Mouse (Mus musculus): ENCODE measurements around the gene Rbms3. TPM values are rescaled to one million over a fixed set of nuclear protein-coding genes. Genes with fewer than 3 reads are reported as not detected.

Gene Rbms3
- polyA plus RNA-seq, 1 experiment, result 1.6 TPM

GRCm38 (mm10) chr9:117313642-117314041, 316.1 kb downstream of the Rbms3 start:
- 87% methylated on average over 11 of the region's 11 CpGs for WGBS

GRCm38 (mm10) chr9:117309809-117310208, 319.9 kb downstream of the Rbms3 start:
- H3K4me1 ChIP-seq (ENCODE audit: control insufficient read depth, insufficient read depth, low read length), result no peaks in the 10 kb centered on the region
- no peak overlapping the region for H3K4me3 ChIP-seq (replicated peaks; ENCODE audit: control insufficient read depth, low read depth, low read length)
- TF ChIP-seq POLR2A (IDR thresholded peaks at IDR 0.05; ENCODE audit: borderline replicate concordance, control insufficient read depth, low read depth, low read length) (no peak), CTCF (IDR thresholded peaks at IDR 0.05; ENCODE audit: control insufficient read depth, insufficient read depth, low read length) (no peak)
- H3K27ac ChIP-seq (ENCODE audit: control insufficient read depth, insufficient read depth, low read depth, low read length, poor library complexity), result no peak overlapping the region

More at GRCm38 (mm10) chr9:117313642-117314041, 316.1 kb downstream of the Rbms3 start:
- TF ChIP-seq CTCF (IDR thresholded peaks at IDR 0.05; ENCODE audit: control insufficient read depth, insufficient read depth, low read length), result no peak
- no peak for TF ChIP-seq POLR2A (IDR thresholded peaks at IDR 0.05; ENCODE audit: borderline replicate concordance, control insufficient read depth, low read depth, low read length)
- Histone ChIP-seq H3K27ac (ENCODE audit: control insufficient read depth, insufficient read depth, low read depth, low read length, poor library complexity) (no peak overlapping the region), H3K4me3 (replicated peaks; ENCODE audit: control insufficient read depth, low read depth, low read length) (no peak overlapping the region), H3K4me1 (ENCODE audit: control insufficient read depth, insufficient read depth, low read length) (no peaks in the 10 kb centered on the region)

GRCm38 (mm10) chr9:117298991-117299390, 330.7 kb downstream of the Rbms3 start:
- Histone ChIP-seq H3K4me1 (ENCODE audit: control insufficient read depth, insufficient read depth, low read length) (no peaks in the 10 kb centered on the region), H3K27ac (ENCODE audit: control insufficient read depth, insufficient read depth, low read depth, low read length, poor library complexity) (no peak overlapping the region), H3K4me3 (replicated peaks; ENCODE audit: control insufficient read depth, low read depth, low read length) (no peak overlapping the region)
- TF ChIP-seq POLR2A (IDR thresholded peaks at IDR 0.05; ENCODE audit: borderline replicate concordance, control insufficient read depth, low read depth, low read length) (no peak), CTCF (IDR thresholded peaks at IDR 0.05; ENCODE audit: control insufficient read depth, insufficient read depth, low read length) (no peak)
- WGBS, result 81% methylated on average over 7 of the region's 7 CpGs

GRCm38 (mm10) chr9:117297662-117298531, 331.8 kb downstream of the Rbms3 start:
- H3K4me3 ChIP-seq (replicated peaks; ENCODE audit: control insufficient read depth, low read depth, low read length), result no peak overlapping the region
- TF ChIP-seq CTCF (IDR thresholded peaks at IDR 0.05; ENCODE audit: control insufficient read depth, insufficient read depth, low read length) (no peak), POLR2A (IDR thresholded peaks at IDR 0.05; ENCODE audit: borderline replicate concordance, control insufficient read depth, low read depth, low read length) (no peak)
- WGBS, result 64% methylated on average over 15 of the region's 15 CpGs
- H3K27ac ChIP-seq (ENCODE audit: control insufficient read depth, insufficient read depth, low read depth, low read length, poor library complexity), result no peak overlapping the region
- no peaks in the 10 kb centered on the region for H3K4me1 ChIP-seq (ENCODE audit: control insufficient read depth, insufficient read depth, low read length)

GRCm38 (mm10) chr9:117291066-117291850, 338.5 kb downstream of the Rbms3 start:
- TF ChIP-seq CTCF (IDR thresholded peaks at IDR 0.05; ENCODE audit: control insufficient read depth, insufficient read depth, low read length), result no peak
- TF ChIP-seq POLR2A (IDR thresholded peaks at IDR 0.05; ENCODE audit: borderline replicate concordance, control insufficient read depth, low read depth, low read length), result no peak
- H3K4me3 ChIP-seq (replicated peaks; ENCODE audit: control insufficient read depth, low read depth, low read length), result no peak overlapping the region
- H3K27ac ChIP-seq (ENCODE audit: control insufficient read depth, insufficient read depth, low read depth, low read length, poor library complexity), result no peak overlapping the region
- H3K4me1 ChIP-seq (ENCODE audit: control insufficient read depth, insufficient read depth, low read length), result no peaks in the 10 kb centered on the region
- 84% methylated on average over 15 of the region's 15 CpGs for WGBS

- 75% methylated on average over 12 of the region's 12 CpGs for WGBS
- TF ChIP-seq POLR2A (IDR thresholded peaks at IDR 0.05; ENCODE audit: borderline replicate concordance, control insufficient read depth, low read depth, low read length), result no peak
- no peak for TF ChIP-seq CTCF (IDR thresholded peaks at IDR 0.05; ENCODE audit: control insufficient read depth, insufficient read depth, low read length)
Observed at GRCm38 (mm10) chr9:117274846-117275245, 354.9 kb downstream of the Rbms3 start.

GRCm38 (mm10) chr9:117259614-117260013, 370.1 kb downstream of the Rbms3 start:
- Histone ChIP-seq H3K4me3 (replicated peaks; ENCODE audit: control insufficient read depth, low read depth, low read length) (no peak overlapping the region), H3K4me1 (ENCODE audit: control insufficient read depth, insufficient read depth, low read length) (no peaks in the 10 kb centered on the region), H3K27ac (ENCODE audit: control insufficient read depth, insufficient read depth, low read depth, low read length, poor library complexity) (no peak overlapping the region)
- WGBS, result 79% methylated on average over 5 of the region's 5 CpGs
- TF ChIP-seq CTCF (IDR thresholded peaks at IDR 0.05; ENCODE audit: control insufficient read depth, insufficient read depth, low read length), result no peak
- no peak for TF ChIP-seq POLR2A (IDR thresholded peaks at IDR 0.05; ENCODE audit: borderline replicate concordance, control insufficient read depth, low read depth, low read length)

More at GRCm38 (mm10) chr9:117274846-117275245, 354.9 kb downstream of the Rbms3 start:
- Histone ChIP-seq H3K4me1 (ENCODE audit: control insufficient read depth, insufficient read depth, low read length) (no peaks in the 10 kb centered on the region), H3K4me3 (replicated peaks; ENCODE audit: control insufficient read depth, low read depth, low read length) (no peak overlapping the region), H3K27ac (ENCODE audit: control insufficient read depth, insufficient read depth, low read depth, low read length, poor library complexity) (no peak overlapping the region)

GRCm38 (mm10) chr9:117253361-117253760, 376.4 kb downstream of the Rbms3 start:
- Histone ChIP-seq H3K4me3 (replicated peaks; ENCODE audit: control insufficient read depth, low read depth, low read length) (no peak overlapping the region), H3K27ac (ENCODE audit: control insufficient read depth, insufficient read depth, low read depth, low read length, poor library complexity) (no peak overlapping the region), H3K4me1 (ENCODE audit: control insufficient read depth, insufficient read depth, low read length) (no peaks in the 10 kb centered on the region)
- 55% methylated on average over 11 of the region's 11 CpGs for WGBS
- TF ChIP-seq CTCF (IDR thresholded peaks at IDR 0.05; ENCODE audit: control insufficient read depth, insufficient read depth, low read length) (no peak), POLR2A (IDR thresholded peaks at IDR 0.05; ENCODE audit: borderline replicate concordance, control insufficient read depth, low read depth, low read length) (no peak)

Data from bone marrow, adult 2 months (tissue).